Mouse (Mus musculus) MN1 (cell line): ENCODE results near the gene Hck.

ENCODE experiments used
- DNase-seq: peaks from one replicate; pipeline ENCODE4 v3.0.0-alpha.2; 2016; ENCODE audit warnings: low spot score

The Hck gene

GRCm38 (mm10) chr2:153090551-153091165 is 17.6 kb upstream of the Hck start:
- DNase-seq: no peak

- no peak for DNase-seq
These were observed 1.1 kb upstream of the Hck start for GRCm38 (mm10) chr2:153107046-153107766.

DNA sequence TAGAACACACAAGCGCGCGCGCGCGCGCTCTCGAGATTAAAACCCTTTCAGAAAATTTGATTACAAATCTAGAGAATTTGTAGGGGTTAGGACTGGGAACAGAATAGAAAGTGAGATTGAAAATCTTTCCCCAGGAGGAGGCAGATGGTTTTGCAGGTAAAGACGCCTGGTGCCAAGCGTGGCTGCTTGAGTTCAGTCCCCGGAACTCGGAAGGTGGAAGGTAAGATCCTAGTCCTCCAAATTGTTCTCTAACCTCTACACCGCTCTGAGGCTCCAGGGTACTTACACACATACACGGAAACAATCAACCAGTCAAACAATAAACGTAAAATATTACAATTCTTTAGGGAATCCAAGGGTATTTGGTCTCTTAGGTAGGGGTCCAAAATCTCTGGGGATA is 466 bp upstream of the Hck start:
- no peak for DNase-seq

- DNase-seq: no peak
These were observed 1.3 kb downstream of the Hck start for GRCm38 (mm10) chr2:153109596-153109995.

DNA sequence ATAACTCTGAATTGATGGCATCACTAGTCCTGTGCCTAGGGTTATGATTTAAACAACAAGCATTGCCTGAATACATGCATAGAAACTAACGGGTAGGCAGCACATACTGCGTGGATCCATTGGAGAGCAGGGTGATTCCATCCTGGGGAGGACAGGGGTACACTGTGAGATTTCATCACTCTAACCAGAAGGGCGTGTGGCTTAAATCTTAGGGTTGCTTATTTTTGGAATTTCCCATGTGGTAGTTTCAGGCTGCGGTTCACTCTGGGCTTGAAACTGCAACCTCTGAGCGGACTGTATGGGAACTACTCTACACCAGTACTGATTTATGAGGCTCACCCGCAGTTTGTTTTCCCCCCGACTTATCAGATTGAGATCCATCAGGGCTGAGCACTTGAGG is 3.0 kb downstream of the Hck start:
- no peak for DNase-seq

GRCm38 (mm10) chr2:153115679-153116081 is 7.4 kb downstream of the Hck start:
- no peak for DNase-seq

- no peak for DNase-seq
These were observed 8.8 kb downstream of the Hck start for GRCm38 (mm10) chr2:153117051-153117486.

DNA sequence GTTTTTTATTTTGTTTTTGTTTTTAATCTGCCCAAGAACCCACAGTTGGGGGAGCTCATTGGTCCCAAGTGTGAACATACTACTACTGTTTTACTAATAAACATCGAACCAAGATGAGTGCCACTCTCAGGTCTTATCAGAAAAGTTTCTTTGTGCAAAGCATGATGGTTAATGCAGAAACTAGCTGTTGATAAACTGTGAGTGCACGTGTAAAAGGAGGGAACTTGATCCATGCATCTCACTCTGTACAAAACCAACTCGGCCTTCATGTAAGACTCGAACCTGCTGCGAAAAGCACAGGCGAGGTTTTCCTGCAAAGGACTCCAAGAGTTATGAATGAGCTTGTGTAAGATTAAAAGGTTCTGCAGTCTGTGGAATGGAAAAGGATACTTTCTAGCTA is 11.2 kb downstream of the Hck start:
- DNase-seq: no peak

GRCm38 (mm10) chr2:153120126-153120525 is 11.9 kb downstream of the Hck start:
- no peak for DNase-seq

DNA sequence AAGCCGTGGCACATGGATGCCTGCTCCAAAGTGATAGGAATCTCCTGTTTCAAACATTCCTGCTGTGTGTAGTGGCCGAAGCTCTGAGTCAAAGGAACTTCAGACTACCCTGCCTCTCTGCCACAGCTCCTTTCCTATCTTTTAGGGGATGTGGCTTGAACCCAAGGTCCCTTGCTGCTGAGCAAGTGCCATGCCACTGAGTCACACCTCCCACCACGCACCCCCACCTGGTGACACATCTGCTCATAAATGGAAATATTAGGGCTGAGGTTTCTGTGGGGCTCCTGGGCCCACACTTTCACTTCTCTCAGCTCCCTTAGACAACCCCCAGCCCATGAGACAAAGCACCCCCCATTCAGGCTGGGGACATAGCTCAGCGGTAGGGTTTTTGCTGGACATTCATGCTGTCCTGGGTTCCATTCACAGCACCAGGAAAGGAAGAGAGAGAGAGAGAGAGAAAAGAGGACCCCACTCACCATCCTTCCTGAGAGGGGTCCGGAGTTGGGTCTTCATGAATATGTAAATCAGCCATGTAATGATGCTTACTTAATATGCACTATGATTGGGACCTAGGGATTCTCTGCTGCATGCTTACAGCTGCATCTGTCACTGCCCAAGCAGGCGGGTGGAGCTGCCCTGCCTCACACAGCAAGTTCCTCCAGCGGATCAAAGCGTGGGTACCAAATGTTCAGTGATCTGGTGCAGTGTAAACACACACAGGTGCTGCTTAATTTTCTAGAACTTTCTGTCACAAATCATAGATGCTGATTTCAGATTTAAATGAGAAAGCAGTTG is 13.8 kb downstream of the Hck start:
- DNase-seq: no peak

DNA sequence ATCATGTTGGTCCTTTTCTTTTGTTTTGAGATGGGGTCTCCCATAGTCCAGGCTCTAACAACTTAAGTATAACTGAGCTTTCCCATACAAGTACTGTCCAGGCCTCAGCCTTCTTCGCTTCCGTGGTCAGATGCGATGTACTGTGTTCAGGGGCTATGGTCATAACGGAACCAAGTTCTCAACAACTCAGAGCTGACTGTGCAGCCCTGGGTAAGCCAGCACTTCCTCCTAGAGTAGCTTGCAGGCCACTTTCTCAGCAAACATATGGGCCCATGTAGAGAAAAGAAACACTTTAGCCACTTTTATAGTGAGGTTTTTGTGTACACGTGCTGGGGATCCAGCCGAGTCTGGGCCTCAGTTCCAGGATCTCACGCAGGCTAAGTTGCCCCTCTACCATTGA is 14.4 kb downstream of the Hck start:
- no peak for DNase-seq

DNA sequence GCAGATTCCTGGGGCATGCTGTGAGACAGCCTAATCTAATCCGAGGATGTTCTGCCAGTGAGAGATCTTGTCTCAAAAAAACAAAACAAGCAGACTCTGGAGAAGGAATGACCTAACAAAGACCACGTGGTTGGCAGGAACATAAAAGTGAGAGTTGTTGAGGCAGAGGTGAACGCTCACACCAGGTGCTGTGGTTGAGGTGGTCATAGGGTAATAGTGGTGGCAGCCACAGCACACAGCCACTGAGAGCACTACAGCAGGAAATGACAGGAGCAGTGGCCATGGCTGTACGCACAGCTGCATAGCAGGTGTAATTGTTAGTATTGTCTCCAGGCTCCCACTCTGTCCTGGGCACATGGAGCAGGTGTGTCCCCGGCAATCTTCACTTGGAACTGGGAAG is 17.6 kb downstream of the Hck start:
- peak; percentile 16 for DNase-seq

DNA sequence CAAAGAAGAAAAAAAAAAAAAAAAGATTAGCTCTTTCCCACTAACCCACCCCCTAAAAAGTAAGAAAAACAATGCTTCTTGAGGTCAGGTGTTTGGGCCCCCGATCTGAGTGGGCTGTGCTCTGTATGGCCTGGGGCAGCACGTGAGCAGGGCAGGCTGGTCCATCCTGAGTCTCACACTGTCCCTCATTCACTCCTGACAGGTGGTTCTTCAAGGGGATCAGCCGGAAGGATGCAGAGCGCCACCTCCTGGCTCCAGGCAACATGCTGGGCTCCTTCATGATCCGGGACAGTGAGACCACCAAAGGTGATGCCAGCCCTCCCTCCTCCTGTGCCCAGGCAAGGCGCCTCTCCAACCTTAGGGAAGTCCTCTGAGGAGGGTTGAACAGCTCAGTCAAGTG is 22.8 kb downstream of the Hck start:
- no peak for DNase-seq

DNA sequence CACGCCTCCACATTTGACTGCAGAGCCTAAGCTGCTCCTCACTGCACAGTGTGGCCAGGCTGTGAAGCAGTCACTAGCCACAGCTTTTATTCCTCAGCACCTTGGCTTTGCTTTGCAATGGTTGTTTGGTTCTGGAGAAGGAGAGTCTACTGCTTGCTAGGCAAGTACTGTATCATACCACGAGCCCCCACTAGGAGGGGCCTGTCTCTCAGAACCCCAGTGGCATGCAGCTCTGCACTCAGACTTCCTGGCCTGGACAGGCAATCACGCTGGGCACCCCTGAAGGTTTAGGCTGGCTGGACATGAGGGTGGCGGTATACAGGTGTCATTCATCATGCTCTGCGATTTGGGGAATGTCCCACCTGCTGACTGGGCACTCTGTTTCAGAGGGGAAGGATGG is 26.0 kb downstream of the Hck start:
- peak; percentile 49 for DNase-seq

GRCm38 (mm10) chr2:153136211-153136610 is 27.9 kb downstream of the Hck start:
- DNase-seq: no peak

GRCm38 (mm10) chr2:153139158-153139557 is 30.9 kb downstream of the Hck start:
- DNase-seq: no peak

DNA sequence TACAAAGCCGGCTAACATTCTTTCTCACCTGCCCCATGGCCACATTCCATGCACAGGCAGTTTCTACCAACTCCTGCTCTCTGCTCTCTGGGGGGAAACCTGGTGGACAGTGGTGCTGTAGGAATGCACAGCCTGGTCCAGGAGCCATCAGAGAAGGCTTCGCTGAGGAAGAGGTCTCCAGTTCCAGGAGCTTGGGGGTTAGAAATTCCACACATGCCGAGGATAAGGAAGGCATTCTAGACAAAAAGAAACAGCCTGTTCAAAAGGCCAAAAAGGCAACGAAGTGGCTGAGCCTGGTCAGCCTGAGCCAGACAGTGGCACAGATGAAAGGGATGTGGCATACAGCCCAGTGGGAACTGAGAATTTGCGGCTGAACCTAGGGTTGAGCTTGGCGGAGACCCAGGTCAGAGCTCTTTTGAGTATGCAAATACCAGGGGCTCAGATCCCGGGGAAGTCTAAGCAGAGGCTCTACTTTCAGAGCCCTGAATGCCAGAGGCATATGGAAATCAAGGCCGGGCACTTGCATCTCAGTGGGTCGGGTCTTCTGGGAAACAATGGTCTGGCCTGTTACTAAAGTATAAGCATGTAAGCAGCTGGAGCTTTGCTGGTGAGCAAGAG is 31.8 kb downstream of the Hck start:
- DNase-seq: no peak

DNA sequence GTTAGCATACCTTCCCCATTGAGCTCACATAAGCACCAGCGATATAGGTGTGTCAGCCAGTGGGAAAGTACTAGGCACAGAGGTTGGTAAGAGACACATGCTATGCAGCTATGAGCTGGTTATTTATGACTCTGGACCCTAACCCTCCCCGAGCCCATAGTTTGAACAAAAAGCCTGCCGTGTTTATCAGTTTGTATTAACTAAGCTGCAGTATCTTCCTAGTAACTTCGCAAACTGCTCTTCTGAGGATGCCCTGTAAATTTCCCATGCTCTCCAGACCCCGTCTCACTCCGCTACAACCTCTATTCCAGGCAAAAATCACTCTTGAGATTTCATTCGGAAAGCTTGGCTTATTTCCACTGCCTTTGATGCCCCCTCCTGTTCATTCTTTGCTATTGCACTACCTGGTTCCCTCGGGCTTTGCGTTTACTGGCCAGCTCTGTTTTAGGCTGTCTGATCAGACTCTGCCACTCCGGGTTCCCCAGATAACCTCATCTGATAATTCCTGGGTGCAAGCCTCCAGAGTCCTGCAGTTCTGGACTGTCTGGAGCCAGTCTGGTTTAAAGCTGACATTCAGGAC is 34.4 kb downstream of the Hck start:
- DNase-seq: peak; percentile 83

DNA sequence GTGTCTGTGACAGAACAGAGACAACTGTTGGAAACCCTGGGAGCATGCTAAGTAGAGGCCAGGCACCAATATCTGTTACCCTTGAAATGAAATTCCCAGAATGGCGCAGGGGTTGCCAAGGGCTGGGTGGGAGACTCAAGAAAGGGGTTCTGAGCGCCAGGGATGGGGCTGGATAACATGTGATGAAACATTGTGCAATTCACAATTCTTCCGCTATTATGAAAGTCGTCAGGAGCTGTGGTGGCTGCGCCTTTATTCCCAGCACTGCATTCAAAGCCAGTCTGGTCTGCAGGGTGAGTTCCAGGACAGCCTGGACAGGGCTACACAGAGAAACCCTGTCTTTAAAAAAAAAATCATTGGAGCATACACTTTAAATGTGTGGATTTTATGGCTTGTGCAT is 37.1 kb downstream of the Hck start:
- DNase-seq: no peak

DNA sequence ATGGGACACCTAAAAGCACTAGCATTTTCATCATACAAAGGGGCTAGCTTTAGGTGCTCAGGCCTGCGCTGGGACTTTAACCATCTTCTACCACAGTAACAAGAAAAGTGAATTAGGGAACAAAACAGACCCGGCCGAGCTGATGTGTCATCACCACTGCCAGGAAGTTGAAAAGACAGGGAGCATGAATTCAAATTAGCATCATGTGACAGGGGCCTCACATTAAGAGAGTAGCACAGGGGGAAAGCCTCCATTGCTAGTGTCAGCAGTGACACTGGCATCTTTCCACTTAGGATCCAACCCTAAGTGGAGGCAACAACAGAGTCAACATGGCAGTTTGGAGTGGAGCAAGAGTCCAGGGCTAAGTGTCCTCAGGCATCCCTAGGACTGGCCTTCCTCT is 39.0 kb downstream of the Hck start:
- DNase-seq: peak; percentile 59

- peak; percentile 82 for DNase-seq
These were observed 39.4 kb downstream of the Hck start for GRCm38 (mm10) chr2:153147715-153148114.

GRCm38 (mm10) chr2:153149742-153150141 is 41.5 kb downstream of the Hck start:
- DNase-seq: no peak
